Mouse (Mus musculus) embryonic facial prominence, embryonic 12.5 days (tissue): ENCODE data around the gene Atp6v0a1. TPM values are rescaled to one million over a fixed set of nuclear protein-coding genes. Genes with fewer than 3 reads are reported as not detected.
A peak's percentile ranks its signal among the peaks of the same experiment; 100 is the strongest.

Source experiments
- ATAC-seq: fragments of 200-750 bp; cut with Nextera tagmentation; 2 replicates; pipeline ENCODE4 v1.8.0; 2017; ENCODE audit not compliant: insufficient number of reproducible peaks, insufficient read depth, low FRiP score, low TSS enrichment
- H3K27ac ChIP-seq: fragments of 300-500 bp; sonication (generic); 2 replicates; pipeline ENCODE4 v1.5.1; 2016; ENCODE audit warnings: mild to moderate bottlenecking
- H3K27me3 ChIP-seq: fragments of 300-500 bp; sonication (generic); 2 replicates; pipeline ENCODE4 v1.6.1; 2016; ENCODE audit warnings: mild to moderate bottlenecking, moderate library complexity
- H3K36me3 ChIP-seq: fragments of 300-500 bp; sonication (generic); 2 replicates; pipeline ENCODE4 v1.6.1; 2016; ENCODE audit warnings: mild to moderate bottlenecking
- H3K4me1 ChIP-seq: fragments of 300-500 bp; sonication (generic); 2 replicates; pipeline ENCODE4 v1.6.1; 2016
- H3K4me2 ChIP-seq: fragments of 300-500 bp; sonication (generic); replicated peaks from 2 replicates; pipeline ENCODE4 v1.6.1; 2016; ENCODE audit warnings: mild to moderate bottlenecking, moderate library complexity
- H3K4me3 ChIP-seq: fragments of 300-500 bp; sonication (generic); 2 replicates; pipeline ENCODE4 v1.5.1; 2016; ENCODE audit warnings: mild to moderate bottlenecking
- H3K9ac ChIP-seq: fragments of 300-500 bp; sonication (generic); 2 replicates; pipeline ENCODE4 v1.6.1; 2016; ENCODE audit warnings: mild to moderate bottlenecking, moderate library complexity
- H3K9me3 ChIP-seq: fragments of 300-500 bp; sonication (generic); 2 replicates; pipeline ENCODE4 v1.6.1; 2016; ENCODE audit warnings: mild to moderate bottlenecking, moderate library complexity
- WGBS: fragments of 180-500 bp; shearing (Covaris S2); methylation state at CpG from one replicate; pipeline ENCODE4 v1.1.7; 2016; 5-methylcytosine and 5-hydroxymethylcytosine counted together
- polyA plus RNA-seq: library from polyadenylated mRNA; unstranded; fragments of >200 nt; fragmentation: Nextera tagmentation; extraction: Ambion mirVana; gene quantifications from 2 replicates; pipeline ENCODE4 v1.2.1, GENCODE M21; 2016

The Atp6v0a1 gene
- polyA plus RNA-seq, 1 experiment from 2014 or later = 33.7 TPM

DNA sequence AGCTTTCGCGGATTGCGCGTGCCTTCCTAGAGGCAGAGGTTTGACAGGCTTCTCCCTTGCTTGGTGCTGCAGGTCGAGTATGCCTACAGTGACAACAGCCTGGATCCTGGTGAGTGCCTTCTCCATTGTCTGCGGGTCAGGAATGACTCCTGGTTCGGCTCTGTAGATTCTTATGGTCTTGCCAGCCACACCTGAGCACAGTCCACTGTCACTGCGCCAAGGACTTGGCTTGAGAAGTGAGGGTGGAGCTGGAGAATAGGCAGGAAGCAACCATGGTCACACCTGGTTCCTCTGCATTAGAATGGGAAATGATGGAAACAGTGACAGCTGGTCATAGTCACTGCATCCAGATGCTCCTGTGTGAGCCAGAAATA is 78.4 kb downstream of the Atp6v0a1 start:
- H3K9me3 ChIP-seq = no peaks in the 10 kb centered on the region
- H3K36me3 ChIP-seq = peaks cover 57% of the 10 kb centered on the region
- H3K27me3 ChIP-seq = no peaks in the 10 kb centered on the region
- ATAC-seq = no peak
- peaks cover 34% of the 10 kb centered on the region for H3K4me1 ChIP-seq
- 9% methylated on average over 8 of the region's 8 CpGs for WGBS
- H3K27ac ChIP-seq = peak overlapping the region; percentile 80
- peak overlapping the region; percentile 92 for H3K4me3 ChIP-seq
- peak overlapping the region; percentile 96 for H3K4me2 ChIP-seq
- peak overlapping the region; percentile 84 for H3K9ac ChIP-seq

DNA sequence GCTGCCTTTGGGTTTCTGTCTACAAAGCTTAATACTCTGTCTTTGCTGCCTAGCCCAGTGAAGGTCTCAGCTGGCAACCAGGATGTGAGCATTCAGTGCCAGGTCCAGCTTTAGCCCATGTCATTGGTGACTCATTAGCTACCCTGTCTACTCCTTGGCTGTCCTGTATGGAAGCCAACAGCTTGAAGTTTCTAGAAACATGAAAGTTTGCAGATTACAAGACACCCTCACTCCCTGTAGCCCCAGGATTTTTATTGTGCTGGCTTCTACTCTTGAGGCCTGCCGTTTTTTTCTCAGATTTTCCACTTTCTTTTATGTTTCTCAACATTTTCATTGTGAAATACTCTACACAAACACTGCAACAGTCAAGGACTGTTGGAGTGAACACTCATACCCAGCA is 80.7 kb downstream of the Atp6v0a1 start:
- Histone ChIP-seq H3K27me3 (no peaks in the 10 kb centered on the region), H3K9me3 (no peaks in the 10 kb centered on the region), H3K36me3 (peaks cover 62% of the 10 kb centered on the region), H3K4me3 (no peak overlapping the region), H3K4me1 (peaks cover 29% of the 10 kb centered on the region), H3K4me2 (no peak overlapping the region), H3K9ac (no peak overlapping the region), H3K27ac (no peak overlapping the region)
- 91% methylated on average over 1 of the region's 1 CpGs for WGBS
- ATAC-seq = no peak

- Histone ChIP-seq H3K4me1 (0 out of 2 replicates have a peak, but pooled peaks cover 8% of the 10 kb centered on the region), H3K27me3 (no peaks in the 10 kb centered on the region), H3K4me2 (peak overlapping the region; percentile 87), H3K4me3 (peak overlapping the region; percentile 72), H3K9ac (peak overlapping the region; percentile 71), H3K9me3 (no peaks in the 10 kb centered on the region), H3K27ac (peak overlapping the region; percentile 69; the same call in 1 of the 2 replicates), H3K36me3 (peaks cover 71% of the 10 kb centered on the region)
- WGBS = 0% methylated on average over 18 of the region's 18 CpGs
- ATAC-seq = peak; percentile 13; the same call in 1 of the 2 replicates
These were observed 85.7 kb downstream of the Atp6v0a1 start for GRCm38 (mm10) chr11:101094930-101095313.

DNA sequence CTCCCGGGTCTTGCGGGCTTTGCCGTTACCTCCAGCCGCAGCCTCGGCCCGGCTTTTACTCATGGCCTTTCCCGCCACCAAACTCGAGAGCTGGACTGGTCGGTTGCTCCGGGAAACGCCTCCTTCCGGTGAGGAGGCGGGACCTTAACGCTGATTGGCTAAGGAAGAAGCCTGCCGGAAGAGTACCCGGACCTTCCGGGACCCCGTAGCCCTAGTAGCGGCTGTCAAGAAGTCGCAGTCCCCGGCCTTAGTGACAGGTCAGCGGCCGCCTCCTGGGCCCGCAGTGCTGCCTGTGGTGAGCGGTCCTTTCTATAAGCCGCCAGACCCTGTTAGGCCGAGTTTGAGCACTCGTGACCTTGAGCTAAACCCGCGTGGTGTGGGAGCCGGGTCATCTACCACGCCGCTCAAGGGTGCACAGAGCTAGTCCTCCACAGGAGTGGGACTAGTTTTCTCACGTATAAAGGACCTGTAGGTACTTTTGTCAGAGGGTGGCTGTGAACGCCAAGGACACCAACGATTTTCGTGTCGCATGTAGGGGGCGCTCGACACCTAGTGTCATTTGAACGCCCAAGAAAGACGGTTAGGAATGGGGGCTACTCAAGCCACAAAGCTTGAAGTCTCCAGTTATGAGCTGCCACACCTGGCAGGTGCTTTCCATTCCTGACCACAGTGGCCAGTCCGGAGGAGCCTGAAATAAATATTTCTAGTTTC is 86.2 kb downstream of the Atp6v0a1 start, which contains the start of gene Psmc3ip:
TSS of gene Psmc3ip (minus strand) at position 123 of the 711 bp plus-strand sequence.
- H3K9me3 ChIP-seq = no peaks in the 10 kb centered on the region
- H3K4me3 ChIP-seq = peak within 1 kb of the TSS; percentile 72
- H3K36me3 ChIP-seq = peaks cover 71% of the 10 kb centered on the region
- WGBS = under 1% methylated on average over 43 of the region's 43 CpGs
- peak within 1 kb of the TSS; percentile 71 for H3K9ac ChIP-seq
- ATAC-seq = peak; percentile 81
- H3K27ac ChIP-seq = peak within 1 kb of the TSS; percentile 69
- H3K4me2 ChIP-seq = peak within 1 kb of the TSS; percentile 87
- H3K27me3 ChIP-seq = no peaks in the 10 kb centered on the region
- 0 out of 2 replicates have a peak, but pooled peaks cover 8% of the 10 kb centered on the region for H3K4me1 ChIP-seq

DNA sequence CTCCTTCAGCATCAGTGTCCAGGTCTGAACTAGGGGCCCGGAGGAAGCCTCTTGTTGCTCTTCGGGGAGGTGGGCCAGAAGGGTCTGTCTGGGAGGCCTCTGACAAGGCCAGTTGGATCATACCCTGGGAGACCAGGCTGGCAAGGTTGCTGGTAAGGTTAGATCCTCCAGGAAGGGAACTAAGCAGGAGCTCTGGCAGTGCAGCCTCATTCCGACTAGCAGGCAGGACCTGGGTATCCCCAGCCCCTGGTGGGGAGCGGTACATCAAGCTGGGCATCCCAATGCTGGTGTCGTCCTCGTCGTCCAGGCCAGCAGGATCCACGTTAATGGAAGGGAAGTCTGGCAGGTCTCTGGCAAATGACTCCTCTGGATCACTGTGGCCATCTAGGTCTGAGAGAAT is 89.0 kb downstream of the Atp6v0a1 start:
- Histone ChIP-seq H3K9ac (no peak overlapping the region), H3K36me3 (peaks cover 68% of the 10 kb centered on the region), H3K27ac (no peak overlapping the region), H3K4me1 (0 out of 2 replicates have a peak, but pooled peaks cover 8% of the 10 kb centered on the region), H3K9me3 (no peaks in the 10 kb centered on the region), H3K4me2 (no peak overlapping the region), H3K27me3 (no peaks in the 10 kb centered on the region), H3K4me3 (no peak overlapping the region)
- ATAC-seq = no peak
- 84% methylated on average over 8 of the region's 8 CpGs for WGBS

DNA sequence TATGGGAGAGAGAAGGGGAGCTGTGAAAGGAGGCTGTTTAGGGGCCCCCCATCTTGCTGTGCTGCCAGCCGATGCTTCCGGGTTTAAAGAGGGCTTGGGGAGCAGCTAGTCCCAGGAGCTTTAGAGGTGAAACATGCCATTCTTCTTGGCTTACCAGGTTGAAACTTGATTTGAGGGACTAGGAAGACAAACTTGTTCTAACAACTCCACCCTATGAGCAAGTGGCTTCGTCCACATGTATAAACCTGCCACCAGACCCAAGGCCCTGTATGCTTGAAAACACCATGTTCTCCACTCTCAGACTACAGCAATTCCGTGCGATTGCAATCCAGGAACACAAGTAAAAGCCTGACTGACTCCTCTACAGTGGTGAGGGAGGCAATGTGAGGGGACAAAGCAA is 93.8 kb downstream of the Atp6v0a1 start:
- no peaks in the 10 kb centered on the region for H3K4me1 ChIP-seq
- peak overlapping the region; percentile 19; the same call in 1 of the 2 replicates for H3K27ac ChIP-seq
- no peak for ATAC-seq
- H3K36me3 ChIP-seq = peaks cover 54% of the 10 kb centered on the region
- no peak overlapping the region for H3K9ac ChIP-seq
- H3K9me3 ChIP-seq = no peaks in the 10 kb centered on the region
- no peak overlapping the region for H3K4me2 ChIP-seq
- no peaks in the 10 kb centered on the region for H3K27me3 ChIP-seq
- 85% methylated on average over 5 of the region's 5 CpGs for WGBS
- H3K4me3 ChIP-seq = no peak overlapping the region

- H3K9ac ChIP-seq = no peak overlapping the region
- H3K9me3 ChIP-seq = no peaks in the 10 kb centered on the region
- H3K4me2 ChIP-seq = no peak overlapping the region
- no peak for ATAC-seq
- WGBS = 85% methylated on average over 4 of the region's 4 CpGs
- no peaks in the 10 kb centered on the region for H3K4me1 ChIP-seq
- no peaks in the 10 kb centered on the region for H3K27me3 ChIP-seq
- H3K4me3 ChIP-seq = no peak overlapping the region
- H3K27ac ChIP-seq = no peak overlapping the region
- H3K36me3 ChIP-seq = peaks cover 4% of the 10 kb centered on the region; the same call in 1 of the 2 replicates
These were observed 100.1 kb downstream of the Atp6v0a1 start for GRCm38 (mm10) chr11:101109351-101109750.

- no peak for ATAC-seq
- Histone ChIP-seq H3K9ac (no peak overlapping the region), H3K27ac (no peak overlapping the region), H3K4me2 (no peak overlapping the region), H3K4me1 (no peaks in the 10 kb centered on the region), H3K36me3 (peaks cover 4% of the 10 kb centered on the region; the same call in 1 of the 2 replicates), H3K4me3 (no peak overlapping the region), H3K9me3 (no peaks in the 10 kb centered on the region), H3K27me3 (no peaks in the 10 kb centered on the region)
- 69% methylated on average over 5 of the region's 5 CpGs for WGBS
These were observed 101.5 kb downstream of the Atp6v0a1 start for GRCm38 (mm10) chr11:101110708-101111107.

DNA sequence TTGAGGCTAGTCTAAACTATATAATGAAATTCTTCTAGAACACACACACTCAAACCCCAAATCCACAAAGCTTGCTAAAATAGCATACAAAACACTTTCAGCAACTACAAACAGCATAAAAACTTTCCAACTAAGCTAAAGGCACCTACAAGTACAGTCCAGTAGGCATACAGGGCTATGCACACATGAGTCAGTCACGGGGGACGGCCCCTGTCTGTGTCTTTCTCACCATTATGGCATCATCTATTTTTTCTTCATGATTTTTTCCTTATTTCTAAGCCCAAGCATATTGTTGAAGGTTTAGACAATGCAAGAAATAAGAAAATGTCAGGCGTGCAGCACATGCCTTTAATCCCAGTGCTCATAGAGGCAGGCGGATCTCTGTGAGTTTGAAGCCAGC is 101.9 kb downstream of the Atp6v0a1 start:
- Histone ChIP-seq H3K9me3 (no peaks in the 10 kb centered on the region), H3K36me3 (peaks cover 4% of the 10 kb centered on the region; the same call in 1 of the 2 replicates), H3K4me2 (no peak overlapping the region), H3K27ac (no peak overlapping the region), H3K9ac (no peak overlapping the region), H3K4me3 (no peak overlapping the region), H3K4me1 (peaks cover 3% of the 10 kb centered on the region; the same call in 1 of the 2 replicates), H3K27me3 (no peaks in the 10 kb centered on the region)
- no peak for ATAC-seq
- 88% methylated on average over 4 of the region's 4 CpGs for WGBS

DNA sequence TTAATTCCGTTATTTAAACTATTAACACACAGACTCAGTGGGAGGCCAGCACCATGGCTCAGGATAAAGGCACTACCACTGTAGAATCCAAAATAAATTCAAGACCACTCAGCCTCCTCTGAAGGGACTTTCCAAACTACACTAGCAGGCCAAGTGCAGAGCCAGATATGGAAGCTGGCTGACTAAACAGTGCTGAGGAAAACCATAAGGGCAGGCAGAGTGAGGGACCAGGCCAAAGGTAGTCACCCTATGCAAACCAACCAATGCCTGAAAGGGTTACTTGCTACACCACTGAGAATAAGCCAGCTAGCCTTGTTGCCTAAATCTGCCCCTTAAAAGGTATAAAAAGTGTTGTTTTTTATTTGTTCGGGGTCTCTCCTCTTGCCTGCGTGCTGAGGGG is 102.9 kb downstream of the Atp6v0a1 start:
- no peak overlapping the region for H3K4me2 ChIP-seq
- no peaks in the 10 kb centered on the region for H3K9me3 ChIP-seq
- peaks cover 3% of the 10 kb centered on the region; the same call in 1 of the 2 replicates for H3K4me1 ChIP-seq
- WGBS = 91% methylated on average over 3 of the region's 3 CpGs
- H3K27me3 ChIP-seq = no peaks in the 10 kb centered on the region
- H3K9ac ChIP-seq = no peak overlapping the region
- no peak overlapping the region for H3K27ac ChIP-seq
- no peak for ATAC-seq
- peaks cover 9% of the 10 kb centered on the region; the same call in 1 of the 2 replicates for H3K36me3 ChIP-seq
- no peak overlapping the region for H3K4me3 ChIP-seq
